Mouse (Mus musculus) embryonic stem cell, embryonic (primary cell): ENCODE results near the gene Neu2.

Source experiments
- CTCF ChIA-PET, 4 experiments: fragments of 300-600 bp in 2 of 4; fragments of 350-600 bp in 2 of 4; sonication (Branson Sonifier 250); formaldehyde crosslinking; loops; one replicate each; lab custom pipeline; 2022; ENCODE audit warnings: inconsistent platforms in 2 of 4; lab: Charles Lee
- POLR2A ChIA-PET, 4 experiments: fragments of 300-600 bp in 2 of 4; fragments of 350-600 bp in 2 of 4; sonication (Branson Sonifier 250); formaldehyde crosslinking; loops; one replicate each; lab custom pipeline; 2022; ENCODE audit warnings: antibody characterized with exemption in 4 of 4, inconsistent platforms in 1 of 4; lab: Charles Lee

Gene Neu2

DNA sequence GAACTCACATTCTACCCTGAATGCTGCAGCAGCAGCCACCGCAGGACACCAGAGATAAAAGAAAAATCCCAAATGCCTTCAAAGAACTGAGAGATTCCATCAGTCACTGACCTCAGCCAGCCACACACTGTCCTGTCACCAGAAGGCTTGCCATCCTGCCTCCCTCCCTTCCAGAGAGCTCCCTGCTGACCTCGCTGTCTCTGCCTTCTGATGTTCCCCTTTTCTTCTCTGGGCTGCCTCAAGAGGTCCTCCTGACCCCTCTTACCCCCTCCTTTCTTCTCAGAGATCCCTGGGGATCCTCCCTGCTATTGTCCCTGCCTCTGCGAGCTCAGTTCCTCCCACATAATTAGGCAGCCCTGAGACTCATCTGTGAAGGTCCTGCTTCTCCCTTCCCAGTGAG, 71.1 kb downstream of the Neu2 start:
- ChIA-PET POLR2A (interaction anchor here in 1 of 4 experiments (0.6 to 1.1 kb wide), 2 partner anchors 10 to 624 kb away, joined by 3 read pairs; no protein-coding TSS in a partner anchor), CTCF (interaction anchor here in 1 of 4 experiments (0.6 kb wide), 2 partner anchors 141 to 709 kb away, joined by 3 to 4 read pairs; no protein-coding TSS in a partner anchor)

DNA sequence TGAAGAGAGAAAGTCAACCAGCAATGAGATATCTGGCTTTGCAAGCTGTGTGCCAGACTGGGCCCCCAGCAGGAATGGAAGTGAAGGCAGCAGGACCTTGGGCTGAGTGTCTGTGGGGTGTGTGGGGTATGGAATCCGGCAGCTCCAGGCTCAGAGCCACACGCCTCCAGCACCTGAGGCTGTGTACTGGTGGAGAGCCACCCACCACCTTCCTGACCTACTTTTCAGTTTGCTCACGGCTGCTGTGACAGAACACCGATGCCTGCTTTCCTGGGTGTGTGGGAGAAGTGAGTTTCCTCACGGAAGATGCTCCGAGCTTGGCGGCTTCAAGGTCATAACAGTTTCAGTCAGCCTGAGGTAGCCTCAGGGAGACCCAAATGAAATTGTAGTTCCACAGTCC, 79.5 kb downstream of the Neu2 start:
- ChIA-PET POLR2A (interaction anchor here in 1 of 4 experiments (0.6 kb wide), 1 partner anchor 65 kb away, joined by 3 read pairs; no protein-coding TSS in a partner anchor), CTCF (interaction anchor here in 1 of 4 experiments (0.6 kb wide), 1 partner anchor 91 kb away, joined by 3 read pairs; no protein-coding TSS in a partner anchor)

DNA sequence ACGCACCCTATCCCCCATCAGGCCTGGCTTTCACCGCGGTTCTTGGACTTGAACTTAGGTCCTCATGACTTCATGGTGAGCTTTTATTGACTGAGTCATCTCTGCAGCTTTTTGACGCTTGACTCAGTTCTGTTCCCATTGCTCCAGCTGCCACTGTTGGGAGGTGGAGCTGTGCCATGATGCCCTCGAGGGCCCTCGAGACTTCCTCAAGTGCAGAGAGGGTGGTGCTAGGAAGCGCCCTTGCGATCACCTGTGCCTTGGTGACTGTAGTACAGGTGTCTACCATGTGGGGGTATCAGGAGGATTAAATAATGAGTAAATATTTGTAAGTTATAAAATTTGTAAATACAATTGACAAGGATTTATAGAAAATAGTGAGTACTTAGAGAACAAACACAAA, 80.3 kb downstream of the Neu2 start:
- ChIA-PET CTCF (no interaction called here), POLR2A (interaction anchor here in 1 of 4 experiments (0.9 kb wide), 1 partner anchor 47 kb away, joined by 3 read pairs; no protein-coding TSS in a partner anchor)

DNA sequence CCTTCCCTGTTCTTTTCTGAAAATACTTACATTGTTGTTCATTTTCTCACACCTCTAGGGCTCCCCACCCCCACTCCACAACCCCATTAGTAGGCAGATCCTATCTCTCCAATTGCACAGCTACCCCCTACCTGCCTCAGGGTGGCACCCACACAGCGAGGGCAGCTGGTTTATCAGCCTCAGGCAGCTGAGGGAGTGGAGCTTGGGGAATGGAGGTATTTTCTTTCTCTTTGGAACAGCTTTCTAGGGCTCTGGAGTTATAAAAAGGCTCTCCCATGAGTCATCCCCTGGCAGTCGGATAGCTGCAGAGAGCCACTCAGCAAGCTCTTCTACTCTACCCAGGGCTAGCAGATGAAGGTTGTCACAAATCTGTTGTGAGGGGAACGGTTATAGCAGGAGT, 84.6 kb downstream of the Neu2 start:
- CTCF ChIA-PET: no interaction called here
- POLR2A ChIA-PET: interaction anchor here in 1 of 4 experiments (1.6 kb wide), 1 partner anchor 106 kb away, joined by 3 read pairs; no protein-coding TSS in a partner anchor

DNA sequence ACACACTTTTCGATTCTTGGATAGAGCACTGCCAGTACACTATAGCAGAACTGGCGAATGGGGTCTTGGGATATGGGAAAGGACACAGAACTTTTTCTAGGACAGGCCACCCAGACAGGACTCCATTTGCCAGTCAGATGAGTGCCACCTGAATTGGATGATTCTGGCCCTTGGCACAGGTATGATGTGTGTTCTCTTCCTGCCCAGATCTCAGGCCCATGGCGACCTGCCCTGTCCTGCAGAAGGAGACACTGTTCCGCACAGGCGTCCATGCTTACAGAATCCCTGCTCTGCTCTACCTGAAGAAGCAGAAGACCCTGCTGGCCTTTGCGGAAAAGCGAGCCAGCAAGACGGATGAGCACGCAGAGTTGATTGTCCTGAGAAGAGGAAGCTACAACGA, 85.0 kb downstream of the Neu2 start:
- POLR2A ChIA-PET: interaction anchor here in 1 of 4 experiments (1.6 kb wide), 1 partner anchor 105 kb away, joined by 3 read pairs; no protein-coding TSS in a partner anchor

DNA sequence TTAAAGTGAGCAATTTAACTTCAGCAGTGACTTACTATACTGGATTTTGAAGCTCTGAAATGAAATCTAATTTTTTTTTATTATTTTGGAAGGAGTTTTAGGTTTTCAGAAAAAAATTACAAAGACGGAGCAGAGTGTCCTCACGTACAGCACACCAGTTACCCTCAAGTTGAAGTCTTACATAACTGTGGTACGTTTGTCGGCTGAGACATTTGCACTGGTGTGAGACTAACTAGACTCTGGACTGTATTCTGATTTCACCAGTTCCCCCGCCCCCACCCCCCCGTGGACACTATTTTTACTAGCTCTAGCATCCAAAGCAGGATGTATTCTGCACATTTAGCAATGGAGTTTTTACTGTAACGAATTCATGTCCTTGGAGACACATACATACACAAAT, 90.8 kb downstream of the Neu2 start:
- POLR2A ChIA-PET: interaction anchor here in 2 of 4 experiments (0.7 to 1.2 kb wide), 2 partner anchors 8 to 766 kb away, joined by 3 read pairs; no protein-coding TSS in a partner anchor
- CTCF ChIA-PET: interaction anchor here in 2 of 4 experiments (1.4 to 1.6 kb wide), 2 partner anchors 8 kb away, joined by 3 to 4 read pairs; no protein-coding TSS in a partner anchor

More for the DNA sequence above, 85.0 kb downstream of the Neu2 start:
- CTCF ChIA-PET: no interaction called here

DNA sequence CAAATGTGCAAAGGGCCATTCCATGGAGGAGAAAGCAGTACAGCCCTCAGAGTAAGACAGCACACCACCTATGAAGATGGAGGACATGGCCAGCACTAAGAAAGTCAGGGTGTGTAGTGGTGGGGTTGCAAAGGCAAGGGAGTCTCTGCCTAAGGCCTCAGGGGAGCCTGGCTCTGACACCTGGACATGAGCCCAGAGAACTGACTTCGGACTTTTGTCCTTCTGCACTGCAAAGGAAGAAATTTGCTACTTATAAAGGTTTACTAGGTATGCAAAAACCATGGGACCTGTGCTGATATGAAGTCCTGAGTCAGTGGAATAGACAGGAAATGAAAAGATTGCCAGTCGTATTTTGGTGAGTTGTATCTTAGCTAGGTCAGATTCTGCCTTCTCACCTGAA, 92.1 kb downstream of the Neu2 start:
- ChIA-PET CTCF (no interaction called here), POLR2A (no interaction called here)

DNA sequence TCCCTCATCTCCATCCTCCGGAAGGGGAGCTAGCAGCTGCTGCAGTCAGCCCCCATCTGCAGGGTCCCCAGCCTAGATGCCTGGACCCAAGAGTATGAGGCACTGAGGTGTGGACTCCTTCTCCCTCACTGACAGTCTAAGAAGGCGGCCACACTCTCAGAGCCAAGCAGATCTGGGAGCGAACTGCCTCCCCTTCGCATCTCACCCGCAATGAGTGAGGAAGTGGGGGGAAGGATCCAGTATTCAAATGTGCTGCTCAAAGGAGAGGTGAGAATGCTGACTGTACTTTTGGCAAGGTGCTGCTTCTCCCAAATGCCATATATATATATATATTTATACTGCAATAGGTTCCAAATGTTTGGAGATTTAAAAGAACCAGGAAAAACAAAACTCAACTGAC, 93.7 kb downstream of the Neu2 start:
- POLR2A ChIA-PET: no interaction called here
- CTCF ChIA-PET: interaction anchor here in 1 of 4 experiments (0.5 kb wide), 1 partner anchor 39 kb away, joined by 5 read pairs; no protein-coding TSS in a partner anchor

DNA sequence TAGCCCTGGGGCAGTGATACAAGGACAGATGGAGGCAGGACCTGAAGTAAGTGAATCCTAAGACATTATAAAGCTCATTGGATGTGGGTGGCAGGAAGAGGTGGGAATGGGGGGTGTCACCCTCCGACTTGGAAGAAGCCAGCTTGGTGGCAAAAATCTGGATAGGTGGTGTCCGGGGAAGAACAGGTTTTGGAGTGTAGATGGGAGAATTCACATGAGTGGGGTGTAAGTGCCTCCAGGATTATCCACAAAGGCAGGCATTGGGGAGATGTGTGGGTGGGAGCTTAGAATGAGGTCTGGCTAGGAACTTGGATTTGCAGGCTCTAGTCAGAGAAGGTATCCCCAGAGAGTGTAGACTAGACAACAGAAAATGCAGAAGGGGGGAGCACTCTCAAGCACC, 95.6 kb downstream of the Neu2 start:
- CTCF ChIA-PET: interaction anchor here in 1 of 4 experiments (0.6 kb wide), 1 partner anchor 151 kb away, joined by 3 read pairs; the partner anchor contains the start of gene Atg16l1
- POLR2A ChIA-PET: interaction anchor here in 2 of 4 experiments (0.5 to 1.2 kb wide), 5 partner anchors 23 to 235 kb away, joined by 3 to 4 read pairs (median 3); no protein-coding TSS in a partner anchor

DNA sequence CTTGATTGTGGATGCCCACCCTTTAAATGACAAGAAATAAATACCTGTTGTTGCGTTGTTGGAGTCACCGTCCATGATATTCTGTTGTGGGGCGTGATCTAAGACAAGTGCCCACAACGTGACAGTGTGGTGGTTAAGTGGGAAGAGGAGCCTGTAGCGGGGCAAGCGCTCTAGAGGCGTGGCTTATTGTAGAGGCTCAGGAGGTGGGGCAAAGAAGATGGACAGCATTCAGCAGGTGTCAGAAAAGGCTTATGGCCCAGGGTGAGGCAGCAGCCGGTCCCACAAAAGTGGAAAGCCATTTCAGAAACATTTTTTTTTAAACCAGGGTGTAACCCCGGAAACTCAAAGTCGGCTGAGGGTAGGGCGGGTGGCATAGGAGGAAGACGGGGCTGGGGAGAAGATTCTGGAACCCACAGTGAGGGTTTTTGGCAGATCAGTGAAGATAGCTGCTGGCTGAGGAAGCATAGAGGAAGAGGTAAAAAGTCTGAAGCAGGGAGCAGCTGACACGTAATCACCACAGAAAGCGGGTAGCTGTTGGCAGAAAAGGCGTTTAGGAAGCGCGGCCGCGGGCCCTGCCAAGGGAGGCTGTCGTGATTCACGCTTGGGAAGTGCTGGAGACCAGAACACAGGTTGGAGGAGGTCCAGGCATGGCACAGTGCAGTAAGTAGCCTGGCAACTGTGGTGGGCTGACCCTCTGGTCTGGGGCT, 97.8 kb downstream of the Neu2 start:
- CTCF ChIA-PET: interaction anchor here (0.6 to 1.7 kb wide), 22 partner anchors 11 to 1229 kb away, joined by 3 to 18 read pairs (median 4); partner anchors contain the start of gene Inpp5d (in 3 of the 4)
- POLR2A ChIA-PET: interaction anchor here in 2 of 4 experiments (1.3 to 1.6 kb wide), 3 partner anchors 11 to 29 kb away, joined by 4 to 5 read pairs (median 4); no protein-coding TSS in a partner anchor

DNA sequence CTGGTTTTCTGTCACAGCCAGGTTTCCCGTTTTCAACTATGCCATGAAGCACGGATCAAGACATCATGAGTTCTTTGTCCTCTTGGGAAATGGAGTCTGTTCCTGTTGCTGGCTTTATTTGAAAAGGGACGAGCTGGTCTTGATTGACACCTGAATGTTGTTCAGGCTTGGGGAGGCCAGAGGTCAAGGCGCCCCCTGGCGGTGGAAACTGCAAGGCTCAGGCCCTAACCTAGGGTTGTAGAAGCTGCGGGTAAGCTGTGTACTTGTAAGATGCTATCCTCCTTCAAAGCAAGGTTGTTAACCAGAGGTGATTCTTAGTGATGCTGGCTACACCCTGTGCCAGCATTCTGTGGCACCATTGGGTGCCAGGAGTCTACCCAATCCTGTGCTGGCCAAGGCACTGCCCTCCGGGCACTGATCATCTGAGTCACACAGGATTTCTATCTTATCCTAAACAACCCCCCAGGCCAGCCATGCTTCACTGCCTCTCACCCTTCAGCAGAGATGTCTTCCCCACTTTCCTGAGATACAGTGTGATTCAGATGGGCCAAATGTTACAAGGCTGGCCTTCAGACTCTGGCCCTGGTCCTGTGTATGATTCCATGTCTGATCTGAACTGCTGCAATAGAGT, 98.8 kb downstream of the Neu2 start:
- ChIA-PET POLR2A (interaction anchor here in 2 of 4 experiments (0.6 to 1.4 kb wide), 7 partner anchors 9 to 363 kb away, joined by 3 to 5 read pairs (median 3); no protein-coding TSS in a partner anchor), CTCF (interaction anchor here (0.6 to 1.7 kb wide), 36 partner anchors 9 to 1230 kb away, joined by 3 to 18 read pairs (median 4); partner anchors contain the start of genes Inpp5d (in 3 of the 4), Atg16l1 (in 1 of the 4) and Ngef (in 1 of the 4))

DNA sequence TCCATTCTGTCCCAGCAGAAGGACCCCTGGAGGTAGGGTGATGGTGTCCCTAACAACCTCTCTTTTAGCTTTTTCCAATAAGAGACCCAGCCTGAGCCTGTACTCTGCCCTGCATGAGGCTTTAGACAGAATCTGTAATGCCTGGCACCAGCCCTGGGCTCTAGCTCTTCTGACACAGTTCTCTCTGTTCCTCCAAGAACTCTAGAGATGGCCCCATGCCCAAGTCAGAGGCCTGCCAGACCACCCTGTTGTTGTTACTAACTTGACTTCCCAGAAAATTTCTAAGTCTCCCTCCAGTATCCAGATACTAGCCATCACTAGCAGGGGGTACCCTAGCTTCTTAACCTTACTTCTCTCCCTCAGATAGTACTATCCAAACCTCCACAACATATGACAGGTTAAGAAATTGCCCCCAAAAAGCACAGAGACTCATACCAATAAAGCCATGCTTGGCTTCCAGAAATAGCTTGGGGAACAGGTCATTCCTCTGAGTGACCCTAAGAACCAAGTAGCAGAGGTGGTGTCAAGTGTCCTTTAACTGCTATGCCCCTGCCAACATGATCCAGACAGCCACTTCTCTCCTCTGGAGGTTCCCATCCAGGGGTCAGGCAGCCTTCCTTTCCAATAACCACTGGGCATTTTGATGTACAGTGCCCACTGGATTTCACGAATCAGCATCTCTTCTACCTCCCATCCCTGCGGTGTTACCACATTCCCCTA, 105.0 kb downstream of the Neu2 start:
- POLR2A ChIA-PET: no interaction called here
- CTCF ChIA-PET: no interaction called here

DNA sequence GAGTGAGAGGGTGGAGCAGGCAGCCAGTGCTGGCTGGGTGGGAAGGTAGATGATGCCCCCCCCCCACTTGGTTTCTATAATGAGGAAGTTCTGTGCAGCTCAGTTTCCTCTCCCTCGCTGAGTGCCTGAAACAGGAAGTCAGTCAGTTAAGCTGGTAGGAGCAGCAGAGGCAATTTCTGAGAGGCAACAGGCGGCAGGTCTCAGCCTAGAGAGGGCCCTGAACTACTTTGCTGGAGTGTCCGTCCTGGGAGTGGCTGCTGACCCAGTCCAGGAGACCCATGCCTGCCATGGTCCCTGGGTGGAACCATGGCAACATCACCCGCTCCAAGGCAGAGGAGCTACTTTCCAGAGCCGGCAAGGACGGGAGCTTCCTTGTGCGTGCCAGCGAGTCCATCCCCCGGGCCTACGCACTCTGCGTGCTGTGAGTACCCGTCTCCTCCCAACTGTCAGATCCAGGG, 110.6 kb downstream of the Neu2 start, which contains the start of gene Inpp5d:
Gene Inpp5d (plus strand): TSS at position 102 of the 458 bp plus-strand sequence.
- CTCF ChIA-PET: interaction anchor here in 3 of 4 experiments (1.0 to 3.8 kb wide), 4 partner anchors 12 to 23 kb away, joined by 5 to 18 read pairs (median 9); no protein-coding TSS in a partner anchor
- POLR2A ChIA-PET: interaction anchor here in 3 of 4 experiments (0.7 to 3.9 kb wide), 14 partner anchors 11 to 235 kb away, joined by 3 to 17 read pairs (median 3); no protein-coding TSS in a partner anchor

DNA sequence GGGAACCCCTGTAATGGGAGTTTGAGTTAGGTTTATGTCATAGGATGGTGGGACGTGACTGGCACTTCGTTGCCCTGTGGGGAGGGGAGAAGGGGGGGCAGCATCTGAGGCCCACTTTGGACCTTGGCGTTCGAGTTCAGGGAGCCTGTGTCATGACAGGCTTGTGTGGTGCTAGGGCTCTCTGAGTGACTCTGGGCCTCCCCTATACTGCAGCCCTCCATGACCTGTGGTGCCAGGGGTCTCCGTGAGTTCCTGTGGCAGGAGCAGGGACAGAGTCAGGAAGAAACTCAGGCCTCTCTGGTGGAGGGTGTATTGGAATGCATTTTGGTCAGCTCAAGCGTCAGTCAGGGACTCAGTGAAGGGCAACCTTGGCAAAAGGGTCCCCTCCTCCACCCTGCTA, 111.0 kb downstream of the Neu2 start:
- ChIA-PET CTCF (interaction anchor here in 3 of 4 experiments (1.2 to 3.8 kb wide), 3 partner anchors 12 kb away, joined by 5 to 18 read pairs (median 12); no protein-coding TSS in a partner anchor), POLR2A (interaction anchor here in 3 of 4 experiments (0.5 to 3.9 kb wide), 11 partner anchors 12 to 456 kb away, joined by 3 to 17 read pairs (median 3); no protein-coding TSS in a partner anchor)

DNA sequence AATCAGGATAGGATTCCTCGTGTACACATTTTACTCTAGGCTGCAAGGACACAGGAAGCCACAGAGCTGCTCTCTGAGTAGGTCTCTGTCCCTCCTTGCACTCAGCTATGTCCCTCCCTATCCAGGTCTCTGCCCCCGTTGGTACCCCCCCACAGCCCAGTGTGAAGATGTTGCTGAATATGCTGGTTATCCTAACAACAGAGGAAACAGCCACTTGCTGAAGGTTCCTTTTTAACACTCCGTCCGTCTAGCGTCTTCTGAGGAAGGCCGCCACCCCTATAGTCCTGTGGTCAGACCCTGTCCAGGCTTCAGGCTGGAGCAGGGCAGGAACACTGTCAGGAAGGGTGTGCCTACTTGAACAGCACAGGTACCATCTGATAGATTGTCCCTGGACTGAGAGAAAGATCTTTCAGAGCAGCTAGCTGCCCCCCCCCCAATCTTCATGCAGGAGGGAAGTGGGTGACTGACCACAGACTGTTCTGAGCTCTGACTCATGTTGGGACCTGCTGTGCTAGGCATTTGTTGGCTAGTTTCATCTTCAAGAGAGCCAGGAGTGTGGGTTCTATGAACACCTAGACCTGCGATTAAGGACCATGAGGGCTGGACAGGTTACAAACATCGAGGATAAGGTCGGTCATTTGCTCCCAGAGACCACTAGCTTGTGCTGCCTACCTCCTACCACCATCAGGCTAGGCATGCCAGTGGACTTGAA, 111.6 kb downstream of the Neu2 start:
- ChIA-PET CTCF (interaction anchor here (0.5 to 3.8 kb wide), 4 partner anchors 13 to 1083 kb away, joined by 3 to 18 read pairs (median 4); no protein-coding TSS in a partner anchor), POLR2A (interaction anchor here in 2 of 4 experiments (0.5 to 3.9 kb wide), 8 partner anchors 13 to 457 kb away, joined by 3 to 17 read pairs (median 3); no protein-coding TSS in a partner anchor)

DNA sequence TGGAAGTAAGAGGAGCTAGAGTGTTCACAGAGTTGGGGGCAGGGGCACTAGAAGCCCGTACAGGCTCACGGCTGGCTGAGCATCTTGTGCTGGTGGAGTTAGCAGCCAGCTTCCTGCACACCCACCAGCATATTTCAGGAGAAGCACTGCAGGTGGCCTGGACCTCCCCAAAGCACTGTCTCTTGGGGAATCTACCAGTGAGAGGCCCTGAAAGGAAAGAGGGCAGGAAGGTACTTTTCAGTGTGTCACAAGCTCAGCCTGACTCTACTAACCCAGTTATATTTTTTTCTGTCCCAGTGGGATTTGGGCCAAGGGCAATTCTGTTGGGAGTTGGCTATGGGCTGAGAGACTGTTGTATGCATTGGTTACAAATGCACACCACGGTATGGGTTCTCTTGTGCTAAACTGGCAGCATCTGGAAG, 112.2 kb downstream of the Neu2 start:
- ChIA-PET POLR2A (interaction anchor here in 2 of 4 experiments (1.8 to 3.9 kb wide), 3 partner anchors 14 to 15 kb away, joined by 5 to 17 read pairs (median 10); no protein-coding TSS in a partner anchor), CTCF (interaction anchor here (0.5 to 3.8 kb wide), 4 partner anchors 13 to 1083 kb away, joined by 3 to 18 read pairs (median 4); no protein-coding TSS in a partner anchor)
